Mouse (Mus musculus): ENCODE data around the gene Tcf15.

DNA sequence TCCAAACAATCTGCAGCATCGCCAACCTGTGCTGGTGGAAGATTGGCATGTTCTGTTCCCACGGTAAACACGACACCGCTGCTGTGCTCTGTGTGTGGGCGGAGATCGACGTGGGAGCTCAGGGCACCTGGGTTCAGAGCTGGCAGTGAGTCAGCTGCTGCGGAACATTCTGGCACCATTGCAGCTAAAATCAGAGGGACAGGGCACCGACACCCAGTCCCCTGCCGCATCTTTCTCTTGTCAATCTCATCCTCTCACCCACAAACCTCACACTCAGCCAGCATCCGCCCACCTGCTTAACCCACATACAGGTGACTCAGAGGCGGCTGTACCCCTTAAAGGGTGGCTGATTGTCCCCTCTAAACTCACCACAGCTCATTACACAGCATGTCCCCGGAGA lies 41.6 kb upstream of the Tcf15 start:
- TF ChIP-seq POLR2A (IDR thresholded peaks at IDR 0.05; ENCODE audit: insufficient read depth, low read depth, low read length): no peak
- TF ChIP-seq CTCF (IDR thresholded peaks at IDR 0.05): no peak
- no peak for TF ChIP-seq EP300 (IDR thresholded peaks at IDR 0.05; ENCODE audit: insufficient read depth, low read depth, low read length)

All from heart, adult 2 months (tissue).